Mouse (Mus musculus) liver, embryonic 16.5 days (tissue): ENCODE results near the gene Taf5l. TPM values are rescaled to one million over a fixed set of nuclear protein-coding genes. Genes with fewer than 3 reads are reported as not detected.

Experiments used
- ATAC-seq: fragments of 200-750 bp; cut with Nextera tagmentation; 2 replicates; pipeline ENCODE4 v1.8.0; 2017; ENCODE audit warnings: low read depth, mild to moderate bottlenecking, moderate number of reproducible peaks, moderate library complexity
- H3K27ac ChIP-seq: fragments of 300-500 bp; sonication (generic); 2 replicates; pipeline ENCODE4 v1.5.1; 2014; ENCODE audit warnings: mild to moderate bottlenecking, low read length
- H3K27me3 ChIP-seq: fragments of 300-500 bp; sonication (generic); 2 replicates; pipeline ENCODE4 v1.6.1; 2014; ENCODE audit warnings: low read depth, low read length, mixed read lengths; ENCODE audit not compliant: control insufficient read depth, insufficient read depth
- H3K36me3 ChIP-seq: fragments of 300-500 bp; sonication (generic); 2 replicates; pipeline ENCODE4 v1.6.1; 2014; ENCODE audit warnings: mild to moderate bottlenecking; ENCODE audit not compliant: control insufficient read depth, insufficient read depth
- H3K4me1 ChIP-seq: fragments of 300-500 bp; sonication (generic); 2 replicates; pipeline ENCODE4 v1.6.1; 2014; ENCODE audit warnings: low read depth, low read length, mixed read lengths; ENCODE audit not compliant: control insufficient read depth
- H3K4me2 ChIP-seq: fragments of 300-500 bp; sonication (generic); 2 replicates; pipeline ENCODE4 v1.6.1; 2014; ENCODE audit warnings: low read depth, low read length, mixed read lengths
- H3K4me3 ChIP-seq: fragments of 300-500 bp; sonication (generic); 2 replicates; pipeline ENCODE4 v1.5.1; 2014; ENCODE audit warnings: low read depth, mild to moderate bottlenecking, low read length
- H3K9ac ChIP-seq: fragments of 300-500 bp; sonication (generic); 2 replicates; pipeline ENCODE4 v1.6.1; 2014; ENCODE audit warnings: low read depth, low read length
- H3K9me3 ChIP-seq: fragments of 300-500 bp; sonication (generic); replicated peaks from 2 replicates; pipeline ENCODE4 v1.6.1; 2016; ENCODE audit warnings: low read length; ENCODE audit not compliant: control insufficient read depth
- WGBS: fragments of 180-500 bp; shearing (Covaris S2); extraction: QIAGEN DNeasy Blood & Tissue Kit; methylation state at CpG from one replicate; pipeline ENCODE4 v1.1.7; 2014; ENCODE audit not compliant: insufficient replicate concordance; 5-methylcytosine and 5-hydroxymethylcytosine counted together
- polyA plus RNA-seq: library from polyadenylated mRNA; unstranded; fragments of >200 nt; fragmentation: Nextera tagmentation; extraction: Ambion mirVana; gene quantifications from 2 replicates; pipeline ENCODE4 v1.2.1, GENCODE M21; 2015

The Taf5l gene
- 18.8 and 19.6 TPM in 2 replicates for polyA plus RNA-seq

DNA sequence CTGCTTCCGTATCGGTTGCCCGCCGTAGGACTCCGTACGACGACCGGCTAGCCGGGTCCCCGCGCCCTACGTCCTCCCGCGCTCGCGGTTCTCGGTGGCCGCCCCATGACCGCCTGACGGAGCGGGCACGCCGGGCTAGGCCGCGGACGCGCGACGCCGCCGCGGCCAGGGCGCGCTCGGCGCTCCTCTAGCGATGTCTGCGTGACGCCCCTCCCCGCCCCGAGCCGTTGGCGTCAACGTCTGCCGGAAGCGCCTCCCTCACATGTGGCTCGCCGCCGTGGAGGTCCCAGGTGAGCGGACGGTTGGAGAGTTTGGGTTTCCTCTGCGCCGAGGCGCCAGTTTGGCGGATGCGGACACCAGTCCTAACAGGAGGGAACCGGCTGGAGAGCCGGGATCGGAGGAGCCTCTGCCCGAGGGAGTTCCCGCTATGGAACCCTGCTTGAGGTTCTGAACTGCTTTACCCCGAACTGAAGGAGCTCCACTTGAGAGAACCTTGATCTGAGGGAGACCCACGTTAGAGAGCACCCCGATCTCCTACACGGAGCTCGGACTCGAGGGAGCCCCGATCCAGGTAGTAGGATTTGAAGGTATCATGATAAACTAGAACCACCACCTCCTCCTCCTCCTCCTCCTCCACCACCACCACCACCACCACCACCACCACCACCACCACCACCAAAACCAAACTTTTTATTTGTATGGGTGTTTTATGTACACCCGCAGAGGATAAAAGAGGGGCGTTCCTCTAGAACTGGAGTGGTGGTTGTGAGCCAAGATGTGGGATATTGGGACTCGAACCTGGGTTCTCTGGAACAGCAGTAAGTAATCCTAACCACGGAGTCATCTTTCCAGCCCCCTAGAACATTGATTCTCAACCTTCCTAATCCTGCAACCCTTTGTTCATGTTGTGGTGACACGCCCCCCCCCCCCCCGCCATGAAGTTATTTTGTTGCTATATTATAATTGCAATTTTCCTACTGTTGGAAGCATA lies at the start of gene Taf5l, which contains the start of gene Urb2:
TSS of gene Taf5l (minus strand) at position 161 of the 991 bp plus-strand sequence.
TSS of gene Urb2 (plus strand) at position 272 of the 991 bp plus-strand sequence.
- peaks cover 5% of the 10 kb centered on the region for H3K36me3 ChIP-seq
- peak within 1 kb of the TSS; percentile 89 for H3K9ac ChIP-seq
- H3K27me3 ChIP-seq: no peaks in the 10 kb centered on the region
- peaks cover 35% of the 10 kb centered on the region for H3K4me1 ChIP-seq
- no peaks in the 10 kb centered on the region for H3K9me3 ChIP-seq
- ATAC-seq: peak; percentile 87
- under 1% methylated on average over 68 of the region's 74 CpGs for WGBS
- peak within 1 kb of the TSS; percentile 94 for H3K4me2 ChIP-seq
- H3K27ac ChIP-seq: peak within 1 kb of the TSS; percentile 84
- peak within 1 kb of the TSS; percentile 89 for H3K4me3 ChIP-seq

DNA sequence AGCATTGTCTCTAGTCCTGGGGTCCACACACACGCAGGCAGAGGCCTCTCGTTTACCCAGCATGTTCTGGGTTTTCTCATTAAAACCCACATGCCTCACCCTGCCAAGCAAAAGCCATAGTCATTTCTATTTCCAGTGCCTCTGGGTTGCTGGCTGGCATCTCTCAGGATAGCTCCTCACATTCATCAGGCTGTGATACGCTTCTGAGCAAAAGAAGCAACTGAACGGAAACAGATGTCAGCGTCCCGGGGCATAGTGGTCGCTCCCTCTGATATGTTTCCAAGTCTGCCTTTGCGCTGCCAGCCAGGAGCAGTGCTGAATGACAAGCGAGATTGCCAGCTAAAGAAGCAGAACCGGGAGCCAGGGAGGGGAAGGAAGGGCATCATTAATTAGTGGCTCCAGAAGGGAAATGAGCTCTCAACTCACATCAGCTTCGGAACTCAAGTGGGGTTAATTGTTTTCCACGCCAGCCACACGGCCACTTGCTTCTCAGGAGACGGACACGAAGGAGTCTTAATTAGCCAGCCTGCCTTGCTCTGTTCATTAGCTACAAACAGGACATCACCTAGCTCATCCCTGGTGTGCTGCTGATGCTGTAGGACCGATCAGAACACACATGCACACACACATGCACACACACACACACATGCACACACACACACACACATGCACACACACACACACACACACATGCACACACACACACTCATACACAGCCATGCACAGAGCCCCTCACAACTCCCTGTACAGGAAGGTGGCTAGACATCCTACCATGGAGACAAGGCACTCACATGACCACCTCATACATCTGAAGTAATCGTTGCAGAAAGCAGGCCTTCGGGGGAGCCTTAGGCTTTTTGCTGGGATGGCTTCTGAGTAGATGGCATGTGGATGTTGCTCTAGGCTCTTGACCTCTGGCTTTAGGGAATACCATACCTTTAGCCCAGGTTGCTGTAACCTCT lies 49.4 kb upstream of the Taf5l start:
- Histone ChIP-seq H3K27me3 (no peaks in the 10 kb centered on the region), H3K36me3 (no peaks in the 10 kb centered on the region), H3K4me1 (no peaks in the 10 kb centered on the region), H3K9me3 (no peaks in the 10 kb centered on the region), H3K4me2 (no peak overlapping the region), H3K9ac (no peak overlapping the region), H3K27ac (no peak overlapping the region), H3K4me3 (no peak overlapping the region)
- no peak for ATAC-seq
- WGBS: 35% methylated on average over 18 of the region's 18 CpGs

DNA sequence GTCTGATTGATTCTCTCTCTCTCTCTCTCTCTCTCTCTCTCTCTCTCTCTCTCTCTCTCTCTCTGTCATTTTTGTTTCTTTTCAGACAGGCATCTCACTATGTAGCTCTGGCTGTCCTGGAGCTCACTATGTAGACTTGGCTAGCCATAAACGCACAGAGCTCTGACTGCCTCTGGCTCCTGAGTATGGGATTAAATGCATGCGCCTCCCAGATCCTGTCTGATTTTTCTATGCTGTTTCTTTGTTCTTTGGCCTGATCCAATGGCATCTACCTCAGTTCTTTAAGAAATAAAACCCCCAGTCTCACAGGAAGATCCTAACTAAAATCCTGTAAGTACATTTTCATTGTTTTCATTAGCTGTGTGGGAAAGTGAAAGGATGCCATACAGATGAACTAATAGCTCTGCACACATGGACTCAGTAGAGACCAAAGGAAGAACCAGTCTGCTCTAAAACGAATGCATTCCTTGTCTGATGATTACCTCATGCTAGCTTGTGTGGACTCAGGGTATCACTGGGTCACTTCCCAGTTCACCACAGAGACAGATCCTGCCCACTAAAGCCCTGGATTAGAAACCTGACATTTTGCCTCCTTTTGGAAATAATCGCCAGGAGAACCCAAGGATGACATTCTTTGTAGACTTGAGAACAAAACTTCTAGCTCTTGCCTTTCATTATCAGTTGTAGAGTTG lies 46.0 kb upstream of the Taf5l start:
- no peaks in the 10 kb centered on the region for H3K27me3 ChIP-seq
- H3K4me1 ChIP-seq: no peaks in the 10 kb centered on the region
- no peak for ATAC-seq
- H3K27ac ChIP-seq: no peak overlapping the region
- no peak overlapping the region for H3K4me2 ChIP-seq
- no peaks in the 10 kb centered on the region for H3K36me3 ChIP-seq
- H3K4me3 ChIP-seq: no peak overlapping the region
- H3K9ac ChIP-seq: no peak overlapping the region
- 58% methylated on average over 4 of the region's 4 CpGs for WGBS
- H3K9me3 ChIP-seq: no peaks in the 10 kb centered on the region

GRCm38 (mm10) chr8:124066325-124067058 lies 45.3 kb upstream of the Taf5l start:
- Histone ChIP-seq H3K9ac (no peak overlapping the region), H3K4me2 (no peak overlapping the region), H3K4me3 (no peak overlapping the region), H3K9me3 (no peaks in the 10 kb centered on the region), H3K4me1 (no peaks in the 10 kb centered on the region), H3K27ac (no peak overlapping the region), H3K36me3 (no peaks in the 10 kb centered on the region), H3K27me3 (no peaks in the 10 kb centered on the region)
- 34% methylated on average over 4 of the region's 4 CpGs for WGBS
- ATAC-seq: no peak

DNA sequence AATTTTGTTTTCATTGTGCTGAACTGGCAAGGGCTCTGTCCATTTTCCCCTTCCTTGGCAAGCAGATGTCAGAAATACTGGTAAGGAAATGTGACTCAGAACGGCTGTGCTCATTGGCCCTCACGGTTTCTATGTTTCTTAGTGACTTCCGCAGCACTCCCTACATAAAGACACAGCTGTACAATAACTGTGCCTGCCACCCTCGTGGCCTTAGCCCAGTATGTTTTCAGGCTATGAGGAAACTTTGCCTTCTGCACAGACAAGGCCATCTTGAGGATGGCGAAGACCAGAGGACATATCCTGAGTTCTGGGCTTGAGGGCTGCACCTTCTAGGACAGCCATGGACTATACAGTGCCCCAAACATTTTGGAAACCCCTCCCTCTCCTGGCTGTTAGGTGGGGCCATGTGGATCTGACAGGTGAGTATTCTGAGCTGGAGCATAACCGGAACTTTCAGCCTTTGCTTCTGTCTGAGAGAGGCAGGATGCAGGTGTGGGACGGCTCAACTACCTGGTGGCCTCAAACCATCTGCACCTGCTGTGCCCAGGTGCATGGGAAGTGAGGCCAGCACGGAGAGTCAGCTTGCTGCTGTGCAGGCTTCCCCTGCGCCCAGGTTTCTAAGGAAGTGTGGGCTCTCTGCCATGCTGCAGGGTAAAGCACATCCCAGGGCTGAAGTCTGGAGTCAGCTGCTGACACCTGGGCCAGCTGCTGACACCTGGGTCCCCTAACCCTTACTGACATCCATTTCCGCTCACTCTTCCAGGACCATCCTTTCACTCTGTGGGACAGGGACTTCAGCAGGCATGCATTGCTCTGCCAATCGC lies 35.8 kb upstream of the Taf5l start:
- Histone ChIP-seq H3K36me3 (no peaks in the 10 kb centered on the region), H3K27ac (no peak overlapping the region), H3K27me3 (no peaks in the 10 kb centered on the region), H3K9ac (no peak overlapping the region), H3K4me3 (no peak overlapping the region), H3K4me2 (no peak overlapping the region), H3K9me3 (no peaks in the 10 kb centered on the region), H3K4me1 (no peaks in the 10 kb centered on the region)
- ATAC-seq: no peak
- 54% methylated on average over 11 of the region's 11 CpGs for WGBS

DNA sequence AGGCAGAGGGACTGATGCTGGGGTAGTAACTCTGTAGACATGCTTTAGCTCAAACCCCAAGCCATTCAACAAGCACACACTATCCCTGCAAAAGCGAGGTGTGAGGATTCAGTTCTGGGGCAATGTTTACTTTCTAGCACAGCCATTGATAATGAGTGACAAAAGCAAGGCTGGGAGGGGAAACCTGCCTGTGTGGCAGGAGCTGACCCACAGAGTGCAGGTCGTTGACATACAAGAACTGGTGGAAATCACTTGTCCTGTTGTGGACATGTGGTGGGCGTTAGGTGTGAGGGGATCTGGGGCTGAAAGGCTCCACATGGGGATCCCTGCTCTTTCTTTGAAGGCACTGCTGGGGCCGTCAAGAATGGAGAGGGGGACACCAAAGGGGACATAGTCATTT lies 31.4 kb upstream of the Taf5l start:
- peak; percentile 58 for ATAC-seq
- H3K9me3 ChIP-seq: no peaks in the 10 kb centered on the region
- 52% methylated on average over 4 of the region's 4 CpGs for WGBS

GRCm38 (mm10) chr8:124052110-124052509 lies 30.9 kb upstream of the Taf5l start:
- Histone ChIP-seq H3K4me3 (no peak overlapping the region), H3K27me3 (no peaks in the 10 kb centered on the region), H3K9ac (no peak overlapping the region), H3K27ac (no peak overlapping the region), H3K4me2 (no peak overlapping the region), H3K4me1 (no peaks in the 10 kb centered on the region), H3K9me3 (no peaks in the 10 kb centered on the region), H3K36me3 (no peaks in the 10 kb centered on the region)
- ATAC-seq: 0 out of 2 replicates have a peak, but pooled peaks have one; percentile 32
- 29% methylated on average over 3 of the region's 3 CpGs for WGBS

More for the DNA sequence above, 31.4 kb upstream of the Taf5l start:
- Histone ChIP-seq H3K36me3 (no peaks in the 10 kb centered on the region), H3K27me3 (no peaks in the 10 kb centered on the region), H3K27ac (no peak overlapping the region), H3K9ac (no peak overlapping the region), H3K4me2 (no peak overlapping the region), H3K4me1 (no peaks in the 10 kb centered on the region), H3K4me3 (no peak overlapping the region)
